Mouse (Mus musculus) forebrain, embryonic 13.5 days (tissue): ENCODE results near the gene Pla2g6. TPM values are rescaled to one million over a fixed set of nuclear protein-coding genes. Genes with fewer than 3 reads are reported as not detected.

Source experiments
- ATAC-seq: fragments of 200-750 bp; cut with Nextera tagmentation; 2 replicates; pipeline ENCODE4 v1.8.0; 2017
- H3K27ac ChIP-seq: fragments of 300-500 bp; sonication (generic); 2 replicates; pipeline ENCODE4 v1.5.1; 2015; ENCODE audit warnings: inconsistent platforms, mild to moderate bottlenecking, moderate library complexity
- H3K27me3 ChIP-seq: fragments of 300-500 bp; sonication (generic); 2 replicates; pipeline ENCODE4 v1.6.1; 2015; ENCODE audit warnings: mild to moderate bottlenecking, inconsistent platforms
- H3K36me3 ChIP-seq: fragments of 300-500 bp; sonication (generic); 2 replicates; pipeline ENCODE4 v1.6.1; 2015; ENCODE audit warnings: mild to moderate bottlenecking, inconsistent platforms; ENCODE audit not compliant: poor library complexity, severe bottlenecking
- H3K4me1 ChIP-seq: fragments of 300-500 bp; sonication (generic); 2 replicates; pipeline ENCODE4 v1.6.1; 2015; ENCODE audit warnings: inconsistent platforms
- H3K4me2 ChIP-seq: fragments of 300-500 bp; sonication (generic); 2 replicates; pipeline ENCODE4 v1.6.1; 2015; ENCODE audit warnings: inconsistent platforms, mild to moderate bottlenecking, moderate library complexity
- H3K4me3 ChIP-seq: fragments of 300-500 bp; sonication (generic); 2 replicates; pipeline ENCODE4 v1.5.1; 2015; ENCODE audit warnings: mild to moderate bottlenecking, inconsistent platforms
- H3K9ac ChIP-seq: fragments of 300-500 bp; sonication (generic); 2 replicates; pipeline ENCODE4 v1.6.1; 2015; ENCODE audit warnings: mild to moderate bottlenecking, inconsistent platforms
- H3K9me3 ChIP-seq: fragments of 300-500 bp; sonication (generic); replicated peaks from 2 replicates; pipeline ENCODE4 v1.6.1; 2016; ENCODE audit warnings: inconsistent platforms
- WGBS: fragments of 180-500 bp; shearing (Covaris S2); methylation state at CpG from one replicate; pipeline ENCODE4 v1.1.7; 2015; 5-methylcytosine and 5-hydroxymethylcytosine counted together
- polyA plus RNA-seq: library from polyadenylated mRNA; unstranded; fragments of >200 nt; fragmentation: Nextera tagmentation; extraction: Ambion mirVana; gene quantifications from 2 replicates; pipeline ENCODE4 v1.2.1, GENCODE M21; 2015

Gene Pla2g6
- polyA plus RNA-seq, 1 experiment from 2014 or later: 24.9 TPM

DNA sequence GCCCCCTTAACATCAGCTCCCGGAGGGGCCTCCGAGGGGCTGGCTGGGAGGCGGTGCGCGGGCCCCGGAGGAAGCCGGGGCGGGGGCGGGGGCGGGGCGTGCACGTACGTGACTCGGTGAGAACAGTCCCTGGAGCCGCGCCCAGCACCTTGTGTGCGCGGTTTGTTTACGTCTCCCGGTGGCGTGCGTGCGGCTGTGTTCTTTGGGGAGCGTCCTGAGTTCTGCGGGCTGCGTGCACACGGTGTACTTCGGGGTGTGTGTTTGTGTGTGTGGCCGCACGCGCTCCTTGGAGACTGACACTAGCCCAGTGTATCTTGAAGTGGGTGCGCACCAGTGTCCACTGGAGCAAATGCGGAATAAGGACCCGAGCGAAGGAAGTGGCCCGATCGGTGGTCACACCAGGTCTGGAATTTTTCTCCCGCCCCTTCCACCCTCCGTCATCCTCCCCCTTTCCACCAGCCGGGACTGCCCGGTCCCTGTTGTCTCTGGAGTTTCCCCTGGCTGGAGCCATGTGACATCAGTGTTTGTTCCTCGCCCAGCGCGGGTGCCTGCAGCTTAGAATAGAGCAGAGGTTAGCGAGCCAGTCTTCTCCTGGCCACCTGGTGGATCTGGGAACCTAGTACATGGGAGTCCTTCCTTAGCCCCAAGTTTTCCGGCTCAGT is 19.8 kb upstream of the Pla2g6 start:
- Histone ChIP-seq H3K9ac (peak overlapping the region; percentile 74), H3K9me3 (no peaks in the 10 kb centered on the region), H3K36me3 (no peaks in the 10 kb centered on the region), H3K4me3 (peak overlapping the region; percentile 68), H3K27ac (peak overlapping the region; percentile 83), H3K4me2 (peak overlapping the region; percentile 88), H3K4me1 (peaks cover 14% of the 10 kb centered on the region), H3K27me3 (peaks cover 27% of the 10 kb centered on the region)
- under 1% methylated on average over 42 of the region's 46 CpGs for WGBS
- ATAC-seq: peak; percentile 77

DNA sequence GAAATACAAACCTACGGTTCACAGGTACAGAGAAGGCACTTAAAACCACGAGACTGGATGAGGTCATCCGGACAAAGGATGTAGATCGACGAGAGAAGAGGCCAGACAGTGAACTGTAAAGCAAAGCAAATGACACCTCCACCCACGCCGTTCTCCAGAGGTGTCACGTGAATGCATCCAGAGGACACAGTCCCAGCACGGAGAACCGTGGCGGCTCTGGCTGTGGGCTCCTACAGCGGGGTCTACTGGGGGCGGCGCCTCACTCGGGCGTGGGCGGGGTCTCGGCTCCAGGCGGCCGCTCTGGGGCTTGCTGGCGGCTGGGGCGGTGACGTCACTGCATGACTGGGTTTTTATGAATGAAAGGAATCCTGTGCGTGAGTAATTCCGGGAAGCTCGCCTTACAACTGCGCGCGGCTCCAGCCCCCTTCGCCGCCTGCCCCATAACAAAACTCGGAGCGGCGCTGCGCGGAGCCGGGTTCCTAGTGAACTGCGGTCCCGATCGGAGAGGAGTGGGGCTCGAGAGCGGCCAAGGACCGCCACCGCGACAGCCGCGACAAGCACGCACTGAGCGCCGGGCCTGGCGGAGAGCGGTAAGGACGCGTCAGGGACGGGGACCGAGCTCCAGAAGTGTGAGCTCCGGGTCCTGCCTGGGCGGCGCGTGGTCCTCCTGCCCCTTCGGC is 19.1 kb upstream of the Pla2g6 start:
- WGBS: under 1% methylated on average over 61 of the region's 61 CpGs
- ATAC-seq: peak; percentile 95
- H3K9ac ChIP-seq: peak overlapping the region; percentile 74
- H3K4me1 ChIP-seq: peaks cover 14% of the 10 kb centered on the region
- H3K4me3 ChIP-seq: peak overlapping the region; percentile 68
- no peaks in the 10 kb centered on the region for H3K9me3 ChIP-seq
- no peaks in the 10 kb centered on the region for H3K36me3 ChIP-seq
- H3K27me3 ChIP-seq: peaks cover 27% of the 10 kb centered on the region
- H3K27ac ChIP-seq: peak overlapping the region; percentile 83
- H3K4me2 ChIP-seq: peak overlapping the region; percentile 88

DNA sequence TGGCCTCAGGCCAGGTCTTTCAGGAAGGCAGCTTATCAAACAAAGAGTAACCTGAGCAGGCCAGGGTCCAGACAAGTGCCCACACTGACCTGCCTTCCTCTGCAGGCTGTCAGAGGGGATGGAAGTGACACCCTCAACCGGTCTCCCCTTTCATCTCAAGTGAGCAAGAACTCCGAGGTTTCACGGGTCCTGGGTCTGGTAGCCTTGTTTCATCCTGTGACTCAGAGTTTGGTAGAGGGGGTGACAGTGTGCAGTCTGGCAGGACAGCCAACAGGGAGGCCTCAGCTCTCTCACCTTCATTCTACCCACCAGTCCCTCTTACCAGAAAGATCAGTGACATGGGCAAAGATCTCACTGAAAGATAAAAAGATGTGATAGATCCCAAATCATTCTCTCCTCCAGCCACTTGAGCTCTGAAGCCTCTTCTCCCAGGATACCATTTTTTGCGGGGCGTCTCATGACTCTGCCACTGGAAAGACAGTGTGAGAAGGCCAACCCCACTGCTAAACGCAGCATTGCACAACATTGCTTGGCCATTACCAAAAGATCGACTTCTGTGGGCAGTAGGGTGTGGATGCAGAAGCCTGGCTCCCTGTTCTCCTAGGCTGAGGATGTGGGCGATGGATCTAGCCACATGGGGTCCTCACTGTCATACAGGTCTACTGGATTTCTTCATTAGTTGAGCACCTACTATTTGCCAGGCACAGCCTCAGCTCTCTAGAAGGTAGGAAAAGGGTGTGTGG is 18.0 kb upstream of the Pla2g6 start, which contains the start of gene Maff:
Gene Maff, plus strand, starts transcription at position 571 of the 743 bp plus-strand sequence.
- Histone ChIP-seq H3K36me3 (no peaks in the 10 kb centered on the region), H3K27me3 (peaks cover 27% of the 10 kb centered on the region), H3K27ac (peak within 1 kb of the TSS; percentile 83), H3K4me1 (peaks cover 14% of the 10 kb centered on the region), H3K9me3 (no peaks in the 10 kb centered on the region), H3K4me2 (peak within 1 kb of the TSS; percentile 88), H3K4me3 (peak within 1 kb of the TSS; percentile 68), H3K9ac (peak within 1 kb of the TSS; percentile 74)
- no peak for ATAC-seq
- 49% methylated on average over 8 of the region's 8 CpGs for WGBS

DNA sequence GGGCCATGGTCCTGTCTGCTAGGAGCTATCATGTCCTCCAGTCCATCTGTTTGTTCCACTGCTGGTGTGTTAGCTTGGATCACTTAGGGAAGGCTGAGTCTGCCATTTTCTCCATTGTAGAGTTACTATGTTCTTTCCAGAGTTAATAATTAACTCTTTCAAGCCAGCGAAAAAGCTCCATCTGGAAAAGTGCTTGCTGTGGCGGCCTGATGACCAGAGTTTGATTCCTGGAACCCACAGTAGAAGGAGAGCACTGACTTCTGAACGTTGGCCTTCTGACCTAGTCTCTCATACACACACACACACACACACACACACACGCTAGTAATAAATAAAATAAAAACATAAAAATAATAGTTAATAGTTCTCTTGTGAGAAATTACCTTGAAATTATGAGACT is 16.4 kb upstream of the Pla2g6 start:
- H3K4me3 ChIP-seq: no peak overlapping the region
- no peak overlapping the region for H3K9ac ChIP-seq
- H3K4me2 ChIP-seq: no peak overlapping the region
- H3K27me3 ChIP-seq: peaks cover 22% of the 10 kb centered on the region
- no peaks in the 10 kb centered on the region for H3K36me3 ChIP-seq
- peaks cover 14% of the 10 kb centered on the region for H3K4me1 ChIP-seq
- ATAC-seq: no peak
- no peaks in the 10 kb centered on the region for H3K9me3 ChIP-seq
- no peak overlapping the region for H3K27ac ChIP-seq
- 82% methylated on average over 4 of the region's 4 CpGs for WGBS

DNA sequence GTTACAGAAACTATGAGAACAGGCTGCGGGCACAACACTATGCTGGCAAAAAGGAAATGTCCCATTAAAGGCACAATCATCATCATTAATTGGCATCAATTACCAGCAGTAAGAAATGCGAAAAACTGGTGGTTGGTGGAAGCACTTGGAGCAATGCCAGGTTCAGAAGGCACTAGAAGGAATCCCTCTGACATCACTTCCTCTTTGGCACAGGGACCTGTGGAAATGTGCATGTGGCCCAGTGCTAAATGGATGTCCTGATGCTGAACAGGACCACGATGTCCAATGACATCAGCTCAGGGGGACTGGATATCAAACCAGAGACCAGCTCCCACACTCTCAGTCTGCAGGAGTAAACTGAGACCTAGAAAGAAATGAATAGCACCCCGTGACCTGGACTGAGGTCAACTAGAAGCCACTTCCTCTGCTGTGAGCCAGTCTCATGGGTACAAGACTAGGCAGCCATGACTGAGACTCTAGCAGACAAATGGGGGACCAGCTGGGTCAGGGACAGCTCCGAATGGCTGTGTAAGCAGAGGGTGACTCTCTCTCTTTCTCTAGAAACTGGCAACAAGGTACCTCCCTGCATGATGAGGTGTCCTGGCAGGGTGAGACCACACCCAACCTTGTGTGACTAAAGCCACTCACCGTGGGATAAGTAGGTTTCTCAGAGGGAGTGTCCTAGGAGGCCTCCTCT is 14.6 kb upstream of the Pla2g6 start:
- 79% methylated on average over 6 of the region's 6 CpGs for WGBS
- Histone ChIP-seq H3K27ac (no peak overlapping the region), H3K4me3 (no peak overlapping the region)

DNA sequence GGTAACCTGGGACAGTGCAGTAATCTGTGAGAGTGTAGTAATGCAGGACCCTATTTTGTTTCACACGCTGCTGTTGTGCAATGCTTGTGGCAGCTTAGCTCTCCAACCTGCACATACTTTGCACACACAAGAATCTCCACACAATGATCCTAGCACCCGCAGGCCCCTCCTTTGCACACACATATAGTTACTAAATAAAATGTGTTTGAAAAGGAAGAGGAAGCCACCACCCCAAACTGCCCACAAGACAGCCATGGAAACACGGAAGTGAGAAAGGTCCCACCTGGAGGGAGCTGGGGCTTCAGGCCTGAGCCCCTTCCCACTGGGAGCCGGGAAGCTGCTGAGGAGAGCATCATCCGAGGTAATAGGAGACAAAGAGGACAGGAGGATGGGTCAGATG is 10.8 kb upstream of the Pla2g6 start:
- Histone ChIP-seq H3K9me3 (no peaks in the 10 kb centered on the region), H3K27me3 (no peaks in the 10 kb centered on the region), H3K36me3 (no peaks in the 10 kb centered on the region), H3K27ac (no peak overlapping the region), H3K4me2 (no peak overlapping the region), H3K9ac (no peak overlapping the region), H3K4me1 (peaks cover 7% of the 10 kb centered on the region; the same call in 1 of the 2 replicates), H3K4me3 (no peak overlapping the region)
- no peak for ATAC-seq
- WGBS: 71% methylated on average over 5 of the region's 5 CpGs

More for the DNA sequence above, 14.6 kb upstream of the Pla2g6 start:
- ATAC-seq: no peak
- no peaks in the 10 kb centered on the region for H3K9me3 ChIP-seq
- 0 out of 2 replicates have a peak, but pooled peaks cover 8% of the 10 kb centered on the region for H3K27me3 ChIP-seq
- no peaks in the 10 kb centered on the region for H3K36me3 ChIP-seq
- 0 out of 2 replicates have a peak, but pooled peaks cover 5% of the 10 kb centered on the region for H3K4me1 ChIP-seq
- no peak overlapping the region for H3K4me2 ChIP-seq
- H3K9ac ChIP-seq: no peak overlapping the region

DNA sequence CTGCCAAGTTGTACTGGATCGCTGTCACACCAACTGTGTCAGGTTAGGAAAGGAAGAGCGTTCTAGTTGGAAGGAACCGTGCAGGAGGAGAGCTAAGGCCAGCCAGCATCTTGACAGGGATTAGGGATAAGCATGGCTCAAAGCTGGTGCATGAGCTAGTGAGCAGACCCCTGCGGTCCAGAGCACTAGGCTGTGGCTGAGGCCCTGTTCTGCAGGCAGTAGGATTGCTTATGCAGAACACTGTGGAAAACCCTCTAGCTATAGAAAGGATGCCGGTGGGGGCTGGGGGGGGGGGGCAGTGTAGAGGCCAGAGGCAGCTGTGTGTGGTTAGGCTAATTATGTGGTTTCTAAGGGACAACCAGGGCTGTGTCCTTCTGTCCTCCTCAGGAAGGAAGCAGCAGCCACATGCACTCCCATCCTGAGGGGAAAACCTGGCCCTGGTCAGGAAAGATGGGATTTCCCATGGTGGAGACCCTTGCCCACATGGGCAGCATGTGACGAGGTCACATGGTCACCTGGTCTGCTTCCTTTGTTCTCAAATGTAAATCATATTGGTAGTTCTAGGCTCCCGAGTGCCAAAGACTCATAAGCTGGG is 7.0 kb upstream of the Pla2g6 start:
- no peak overlapping the region for H3K27ac ChIP-seq
- ATAC-seq: no peak
- H3K27me3 ChIP-seq: no peaks in the 10 kb centered on the region
- H3K36me3 ChIP-seq: no peaks in the 10 kb centered on the region
- peaks cover 7% of the 10 kb centered on the region; the same call in 1 of the 2 replicates for H3K4me1 ChIP-seq
- H3K4me3 ChIP-seq: no peak overlapping the region
- H3K9me3 ChIP-seq: no peaks in the 10 kb centered on the region
- no peak overlapping the region for H3K9ac ChIP-seq
- 61% methylated on average over 7 of the region's 7 CpGs for WGBS
- H3K4me2 ChIP-seq: no peak overlapping the region

DNA sequence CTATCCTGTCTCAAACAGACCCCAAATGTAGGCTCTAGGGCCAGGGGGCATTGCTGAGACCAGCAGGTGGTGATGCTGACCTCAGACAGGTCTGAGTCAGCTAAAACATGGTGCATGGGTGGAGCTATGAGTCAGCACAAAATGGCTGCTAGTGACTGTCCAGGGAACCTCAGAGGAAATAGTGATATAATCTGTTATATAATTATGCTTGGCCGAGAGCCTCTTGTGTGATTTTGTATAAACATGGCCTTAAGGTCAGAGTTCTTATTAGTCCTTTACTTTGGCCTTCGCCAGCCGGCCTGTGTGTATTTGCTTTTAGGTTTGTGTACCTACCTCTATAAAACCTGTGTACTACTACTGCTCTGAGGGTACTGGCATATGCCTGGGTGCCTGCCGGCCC is 5.2 kb upstream of the Pla2g6 start:
- no peak overlapping the region for H3K4me2 ChIP-seq
- H3K27ac ChIP-seq: no peak overlapping the region
- H3K9me3 ChIP-seq: no peaks in the 10 kb centered on the region
- H3K27me3 ChIP-seq: no peaks in the 10 kb centered on the region
- H3K4me3 ChIP-seq: no peak overlapping the region
- no peak for ATAC-seq
- WGBS: 82% methylated on average over 4 of the region's 4 CpGs
- no peaks in the 10 kb centered on the region for H3K36me3 ChIP-seq
- no peak overlapping the region for H3K9ac ChIP-seq
- peaks cover 7% of the 10 kb centered on the region; the same call in 1 of the 2 replicates for H3K4me1 ChIP-seq

DNA sequence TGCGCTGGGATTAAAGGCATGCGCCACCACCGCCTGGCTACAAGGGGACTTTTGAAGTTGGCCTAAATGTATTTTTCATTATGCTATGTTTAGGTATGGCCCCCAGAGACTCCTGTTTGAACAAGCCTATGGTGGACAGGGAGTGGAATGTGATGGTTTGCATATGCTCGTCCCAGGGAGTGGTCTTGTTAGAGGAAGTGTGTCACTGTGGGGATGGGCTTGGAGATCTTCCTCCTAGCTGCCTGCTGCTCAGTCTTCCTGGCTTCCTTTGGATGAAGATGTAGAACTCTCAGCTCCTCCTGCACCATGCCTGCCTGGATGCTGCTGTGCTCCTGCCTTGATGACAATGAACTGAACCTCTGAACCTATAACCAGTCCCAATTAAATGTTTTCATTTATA is 2.3 kb upstream of the Pla2g6 start:
- WGBS: 84% methylated on average over 4 of the region's 4 CpGs
- Histone ChIP-seq H3K4me1 (peaks cover 26% of the 10 kb centered on the region), H3K4me2 (no peak overlapping the region), H3K4me3 (no peak overlapping the region), H3K9ac (no peak overlapping the region), H3K27ac (no peak overlapping the region), H3K36me3 (no peaks in the 10 kb centered on the region), H3K27me3 (no peaks in the 10 kb centered on the region), H3K9me3 (no peaks in the 10 kb centered on the region)
- ATAC-seq: no peak

DNA sequence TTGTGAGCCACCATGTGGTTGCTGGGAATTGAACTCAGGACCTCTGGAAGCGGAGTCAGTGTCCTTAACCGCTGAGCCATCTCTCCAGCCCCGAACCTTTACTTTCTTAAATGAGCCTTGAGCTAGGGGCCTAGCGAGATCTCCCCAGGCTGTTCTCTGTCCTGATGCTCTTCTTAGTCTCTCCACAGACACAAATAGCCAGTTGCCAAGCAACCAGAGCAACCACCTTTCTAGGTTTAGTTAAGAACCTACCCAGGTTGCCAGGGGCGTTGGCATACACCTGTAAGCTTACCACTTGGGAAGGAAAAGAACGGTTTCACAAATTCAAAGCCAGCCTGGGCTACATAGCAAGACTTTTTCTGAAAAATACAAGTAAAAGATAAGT is 1.8 kb upstream of the Pla2g6 start:
- ATAC-seq: no peak
- Histone ChIP-seq H3K4me3 (no peak overlapping the region), H3K4me2 (no peak overlapping the region), H3K9me3 (no peaks in the 10 kb centered on the region), H3K27ac (no peak overlapping the region), H3K36me3 (no peaks in the 10 kb centered on the region), H3K4me1 (peaks cover 24% of the 10 kb centered on the region), H3K9ac (no peak overlapping the region), H3K27me3 (no peaks in the 10 kb centered on the region)
- WGBS: 90% methylated on average over 6 of the region's 6 CpGs

DNA sequence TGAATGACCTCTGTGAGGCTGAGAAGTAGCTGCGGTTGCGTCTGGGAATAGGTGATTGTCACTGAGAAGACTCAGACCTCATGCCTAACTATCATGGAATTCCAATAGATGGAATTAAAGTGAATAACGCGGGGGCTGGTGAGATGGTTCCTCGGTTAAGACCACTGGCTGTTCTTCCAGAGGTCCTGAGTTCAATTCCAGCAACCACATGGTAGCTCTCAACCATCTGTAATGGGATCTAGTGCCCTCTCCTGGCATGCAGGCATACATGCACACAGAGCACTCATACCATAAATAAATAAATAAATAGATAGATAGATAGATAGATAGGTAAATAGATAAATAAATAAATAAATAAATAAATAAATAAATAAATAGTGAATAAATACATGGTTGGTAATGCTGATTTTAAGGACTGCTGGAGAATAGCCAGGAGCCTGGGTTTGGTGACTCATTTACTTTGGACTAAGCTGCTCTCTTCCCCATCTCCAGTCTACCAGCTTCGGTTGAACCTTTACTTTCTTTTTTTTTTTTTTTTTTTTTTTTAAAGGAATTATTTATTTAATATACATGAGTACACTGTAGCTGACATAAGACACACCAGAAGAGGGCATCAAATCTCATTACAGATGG is 1.3 kb upstream of the Pla2g6 start:
- H3K4me2 ChIP-seq: no peak overlapping the region
- H3K27me3 ChIP-seq: no peaks in the 10 kb centered on the region
- no peak overlapping the region for H3K27ac ChIP-seq
- no peak for ATAC-seq
- H3K36me3 ChIP-seq: no peaks in the 10 kb centered on the region
- H3K4me3 ChIP-seq: no peak overlapping the region
- WGBS: 96% methylated on average over 6 of the region's 6 CpGs
- H3K9me3 ChIP-seq: no peaks in the 10 kb centered on the region
- H3K4me1 ChIP-seq: peaks cover 23% of the 10 kb centered on the region
- no peak overlapping the region for H3K9ac ChIP-seq
